Mouse (Mus musculus) hindbrain, embryonic 10.5 days (tissue): ENCODE measurements around the gene Osbpl11. TPM values are rescaled to one million over a fixed set of nuclear protein-coding genes. Genes with fewer than 3 reads are reported as not detected.

Experiments
- DNase-seq: peaks from one replicate; pipeline ENCODE4 v3.0.0-alpha.2; 2017; ENCODE audit warnings: low spot score
- H3K27ac ChIP-seq: fragments of 300-500 bp; sonication (generic); 2 replicates; pipeline ENCODE4 v1.5.1; 2016; ENCODE audit warnings: mild to moderate bottlenecking, moderate library complexity
- H3K27me3 ChIP-seq: fragments of 300-500 bp; sonication (generic); 2 replicates; pipeline ENCODE4 v1.6.1; 2016; ENCODE audit warnings: mild to moderate bottlenecking; ENCODE audit not compliant: poor library complexity, insufficient read depth, severe bottlenecking
- H3K36me3 ChIP-seq: fragments of 300-500 bp; sonication (generic); 2 replicates; pipeline ENCODE4 v1.6.1; 2016; ENCODE audit warnings: mild to moderate bottlenecking, moderate library complexity
- H3K4me1 ChIP-seq: fragments of 300-500 bp; sonication (generic); replicated peaks from 2 replicates; pipeline ENCODE4 v1.6.1; 2016; ENCODE audit warnings: mild to moderate bottlenecking
- H3K4me3 ChIP-seq: fragments of 300-500 bp; sonication (generic); 2 replicates; pipeline ENCODE4 v1.5.1; 2016; ENCODE audit warnings: mild to moderate bottlenecking, moderate library complexity
- H3K9me3 ChIP-seq: fragments of 300-500 bp; sonication (generic); 2 replicates; pipeline ENCODE4 v1.6.1; 2016; ENCODE audit warnings: mild to moderate bottlenecking, moderate library complexity
- WGBS: fragments of 180-500 bp; shearing (Covaris S2); methylation state at CpG from one replicate; pipeline ENCODE4 v1.1.7; 2016; 5-methylcytosine and 5-hydroxymethylcytosine counted together
- polyA plus RNA-seq: library from polyadenylated mRNA; unstranded; fragments of >200 nt; fragmentation: Nextera tagmentation; extraction: Ambion mirVana; gene quantifications from 2 replicates; pipeline ENCODE4 v1.2.1, GENCODE M21; 2016

Gene Osbpl11
- polyA plus RNA-seq, 1 experiment from 2014 or later: 23.2 TPM

DNA sequence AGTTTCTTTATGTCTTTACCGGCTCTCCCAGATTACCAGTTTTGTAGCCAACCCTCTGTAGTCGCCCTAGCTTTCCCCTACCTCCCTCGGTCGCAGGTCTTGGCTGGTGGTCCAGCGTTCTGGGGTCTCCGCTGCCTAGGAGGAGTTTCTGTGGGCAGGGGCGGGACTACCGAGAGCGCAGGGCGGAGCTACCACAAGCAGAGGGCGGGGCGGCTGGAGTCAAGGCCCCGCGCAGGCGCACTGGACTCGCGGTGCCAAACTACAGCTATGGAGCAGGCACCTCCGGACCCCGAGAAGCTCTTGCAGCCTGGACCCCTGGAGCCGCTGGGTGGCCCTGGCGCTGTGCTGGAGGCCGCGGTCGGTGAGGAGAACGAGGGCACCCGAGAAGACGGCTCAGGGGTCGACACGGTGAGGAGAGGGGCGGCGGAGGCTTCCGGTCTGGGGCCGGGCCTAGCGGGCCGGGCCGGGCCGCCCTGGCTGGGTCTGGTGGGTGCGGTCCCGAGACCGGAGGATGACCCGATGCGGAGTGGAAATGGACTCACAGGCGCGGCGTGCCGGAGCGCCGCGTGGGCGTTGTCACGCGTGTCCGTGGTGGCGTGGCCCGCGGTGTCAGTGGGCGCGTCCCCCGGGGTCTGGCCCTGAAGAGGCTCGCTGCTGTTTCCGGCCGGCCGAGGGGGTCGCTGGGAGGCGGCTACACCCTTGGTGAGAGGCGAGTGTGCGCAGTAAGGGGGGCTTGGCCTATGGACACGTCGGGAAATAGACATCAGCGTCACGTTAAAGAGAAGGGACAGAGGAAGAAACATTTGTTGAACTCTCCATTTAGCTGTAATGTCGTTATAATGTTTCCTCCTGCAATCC is 66.6 kb downstream of the Osbpl11 start, which contains the start of gene Snx4:
Gene Snx4 (plus strand): TSS at position 249 of the 858 bp plus-strand sequence.
- peak within 1 kb of the TSS; percentile 95 for H3K27ac ChIP-seq
- H3K4me3 ChIP-seq: peak within 1 kb of the TSS; percentile 99
- peaks cover 17% of the 10 kb centered on the region for H3K36me3 ChIP-seq

GRCm38 (mm10) chr16:33255601-33256000 is 70.7 kb downstream of the Osbpl11 start:
- Histone ChIP-seq H3K27me3 (no peaks in the 10 kb centered on the region), H3K4me1 (peaks cover 13% of the 10 kb centered on the region), H3K9me3 (no peaks in the 10 kb centered on the region), H3K27ac (no peak overlapping the region), H3K4me3 (no peak overlapping the region), H3K36me3 (peaks cover 13% of the 10 kb centered on the region)
- no peak for DNase-seq
- WGBS: 88% methylated on average over 7 of the region's 7 CpGs

More for the DNA sequence above, 66.6 kb downstream of the Osbpl11 start, which contains the start of gene Snx4:
- Histone ChIP-seq H3K4me1 (peaks cover 16% of the 10 kb centered on the region), H3K27me3 (no peaks in the 10 kb centered on the region), H3K9me3 (no peaks in the 10 kb centered on the region)
- peak; percentile 95 for DNase-seq
- under 1% methylated on average over 72 of the region's 72 CpGs for WGBS

DNA sequence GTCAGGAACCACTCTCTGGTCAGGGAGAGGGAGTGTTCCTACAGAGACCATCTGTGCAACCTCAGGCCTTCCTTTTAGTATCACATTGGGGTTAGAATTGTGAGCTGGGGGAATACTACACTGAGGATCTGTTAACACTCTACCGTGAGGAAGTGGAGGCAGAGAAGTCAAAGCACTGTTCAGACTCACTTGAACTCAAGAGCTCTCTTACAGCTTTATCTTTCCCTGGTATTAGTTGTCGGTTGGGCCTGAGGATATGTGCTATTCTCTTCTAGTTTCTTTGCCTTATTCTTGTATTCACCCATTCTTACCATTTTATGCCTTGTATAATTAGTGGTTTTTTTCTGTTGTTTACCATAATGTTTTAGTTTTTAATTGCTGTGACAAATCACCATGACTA is 73.7 kb downstream of the Osbpl11 start:
- no peak overlapping the region for H3K4me3 ChIP-seq
- 94% methylated on average over 2 of the region's 2 CpGs for WGBS
- peaks cover 10% of the 10 kb centered on the region for H3K36me3 ChIP-seq
- no peak overlapping the region for H3K27ac ChIP-seq
- H3K4me1 ChIP-seq: no peaks in the 10 kb centered on the region
- DNase-seq: no peak
- H3K27me3 ChIP-seq: no peaks in the 10 kb centered on the region
- H3K9me3 ChIP-seq: no peaks in the 10 kb centered on the region

- Histone ChIP-seq H3K9me3 (no peaks in the 10 kb centered on the region), H3K36me3 (peaks cover 22% of the 10 kb centered on the region), H3K27me3 (no peaks in the 10 kb centered on the region), H3K4me3 (no peak overlapping the region), H3K4me1 (no peaks in the 10 kb centered on the region), H3K27ac (no peak overlapping the region)
- no peak for DNase-seq
- WGBS: 87% methylated on average over 3 of the region's 3 CpGs
These were observed 75.0 kb downstream of the Osbpl11 start for GRCm38 (mm10) chr16:33259824-33260223.

DNA sequence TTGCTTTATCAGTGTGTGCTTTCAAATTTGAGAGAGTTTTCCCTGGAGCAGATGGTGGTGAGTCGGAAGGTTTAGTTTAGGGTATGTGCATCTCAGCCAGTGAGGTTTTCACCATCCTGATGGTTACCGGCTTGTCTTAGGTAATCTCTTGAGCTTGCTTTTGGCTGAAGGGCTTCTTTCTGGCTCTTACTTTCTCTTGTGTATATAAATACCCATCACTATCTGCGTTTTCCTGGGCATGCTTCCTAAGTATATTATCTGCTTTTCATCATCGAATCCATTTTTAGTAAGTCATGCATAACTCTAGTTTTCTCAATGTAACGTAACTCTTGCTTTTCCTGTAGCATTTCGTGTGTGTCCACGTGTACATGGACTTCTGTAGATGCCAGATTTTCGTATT is 76.0 kb downstream of the Osbpl11 start:
- 92% methylated on average over 8 of the region's 8 CpGs for WGBS
- Histone ChIP-seq H3K9me3 (no peaks in the 10 kb centered on the region), H3K4me3 (no peak overlapping the region), H3K27ac (no peak overlapping the region), H3K27me3 (no peaks in the 10 kb centered on the region), H3K36me3 (peaks cover 32% of the 10 kb centered on the region), H3K4me1 (no peaks in the 10 kb centered on the region)
- DNase-seq: no peak

DNA sequence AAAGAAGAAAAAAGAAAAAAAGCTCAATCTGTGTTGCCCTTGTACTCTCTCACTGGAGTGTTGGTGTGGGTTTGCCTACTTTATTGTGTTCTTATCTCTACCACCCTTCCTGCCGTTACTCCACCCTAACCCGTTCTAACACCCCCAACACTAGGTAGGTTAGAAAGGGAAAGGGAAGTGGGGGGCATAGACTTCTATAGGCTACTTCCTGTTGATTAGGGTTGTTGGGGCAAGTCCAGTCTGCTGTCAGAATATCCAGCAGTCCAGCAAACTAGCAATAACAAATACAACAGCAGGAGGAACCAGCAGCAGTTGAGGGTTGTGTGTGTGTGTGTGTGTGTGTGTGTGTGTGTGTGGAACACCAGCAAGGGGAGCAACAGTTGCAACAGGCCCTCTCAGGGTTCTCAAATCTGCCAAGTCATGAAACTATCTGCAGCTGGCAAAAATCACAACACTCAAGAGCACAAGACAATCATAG is 76.8 kb downstream of the Osbpl11 start:
- no peaks in the 10 kb centered on the region for H3K4me1 ChIP-seq
- H3K36me3 ChIP-seq: peaks cover 40% of the 10 kb centered on the region
- H3K27ac ChIP-seq: no peak overlapping the region
- no peak overlapping the region for H3K4me3 ChIP-seq
- DNase-seq: no peak
- H3K27me3 ChIP-seq: no peaks in the 10 kb centered on the region
- WGBS: 89% methylated on average over 2 of the region's 2 CpGs
- no peaks in the 10 kb centered on the region for H3K9me3 ChIP-seq

DNA sequence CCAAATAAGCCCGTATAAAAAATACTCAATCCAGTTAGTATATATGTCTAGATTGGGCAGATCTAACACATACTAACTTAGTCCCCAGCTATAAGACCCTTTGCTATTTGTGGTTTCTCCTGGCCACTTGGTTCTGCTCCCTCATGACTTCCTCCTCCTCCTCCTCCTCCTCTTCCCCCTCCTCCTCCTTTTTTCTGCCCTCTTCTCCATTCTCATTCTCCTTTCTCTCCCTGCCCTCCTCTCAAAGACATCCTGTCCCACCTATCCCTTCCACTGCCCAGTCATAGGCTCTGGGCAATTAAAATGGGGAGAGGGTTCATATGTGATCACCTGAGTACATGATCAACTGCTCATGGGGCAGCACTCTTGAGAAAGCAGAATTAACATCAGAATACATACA is 77.2 kb downstream of the Osbpl11 start:
- Histone ChIP-seq H3K9me3 (no peaks in the 10 kb centered on the region), H3K36me3 (peaks cover 45% of the 10 kb centered on the region), H3K27ac (no peak overlapping the region), H3K27me3 (no peaks in the 10 kb centered on the region), H3K4me1 (no peaks in the 10 kb centered on the region), H3K4me3 (no peak overlapping the region)
- no peak for DNase-seq
- WGBS: 95% methylated on average over 1 of the region's 1 CpGs

DNA sequence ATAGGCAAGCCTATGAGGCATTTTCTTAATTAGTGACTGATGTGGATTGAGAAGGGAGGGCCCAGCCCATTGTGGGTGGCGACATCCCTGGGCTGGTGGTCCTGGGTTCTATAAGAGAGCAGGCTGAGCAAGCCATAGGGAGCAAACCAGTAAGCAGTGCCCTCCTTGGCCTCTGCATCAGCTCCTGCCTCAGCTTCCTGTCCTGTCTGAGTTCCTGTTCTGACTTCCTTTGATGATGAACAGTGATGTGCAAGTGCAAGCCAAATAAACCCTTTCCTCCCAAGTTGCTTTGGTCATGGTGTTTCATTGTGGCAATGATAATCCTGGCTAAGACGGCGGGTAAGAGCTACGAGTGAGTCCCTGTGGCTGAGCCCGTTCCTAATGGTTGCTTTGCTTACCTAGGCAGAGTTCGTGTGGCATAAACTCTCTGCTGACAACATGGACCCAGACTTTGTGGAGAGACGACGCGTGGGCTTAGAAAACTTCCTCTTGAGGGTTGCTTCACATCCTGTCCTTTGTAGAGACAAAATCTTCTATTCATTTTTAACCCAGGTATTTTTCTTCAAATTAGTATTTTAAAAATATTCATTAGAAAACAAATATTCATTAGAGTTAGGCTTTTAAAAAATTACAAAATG is 82.9 kb downstream of the Osbpl11 start:
- peaks cover 89% of the 10 kb centered on the region for H3K36me3 ChIP-seq
- 90% methylated on average over 9 of the region's 9 CpGs for WGBS
- no peak for DNase-seq

GRCm38 (mm10) chr16:33271824-33272223 is 87.0 kb downstream of the Osbpl11 start:
- no peak overlapping the region for H3K4me3 ChIP-seq
- H3K4me1 ChIP-seq: no peaks in the 10 kb centered on the region
- H3K27ac ChIP-seq: no peak overlapping the region
- 91% methylated on average over 4 of the region's 4 CpGs for WGBS
- H3K27me3 ChIP-seq: no peaks in the 10 kb centered on the region
- peaks cover 84% of the 10 kb centered on the region for H3K36me3 ChIP-seq
- no peaks in the 10 kb centered on the region for H3K9me3 ChIP-seq
- no peak for DNase-seq

More for the DNA sequence above, 82.9 kb downstream of the Osbpl11 start:
- Histone ChIP-seq H3K9me3 (no peaks in the 10 kb centered on the region), H3K4me1 (no peaks in the 10 kb centered on the region), H3K4me3 (no peak overlapping the region), H3K27ac (no peak overlapping the region), H3K27me3 (no peaks in the 10 kb centered on the region)

- H3K4me3 ChIP-seq: no peak overlapping the region
- no peak for DNase-seq
- H3K27me3 ChIP-seq: no peaks in the 10 kb centered on the region
- WGBS: 91% methylated on average over 1 of the region's 1 CpGs
- H3K9me3 ChIP-seq: no peaks in the 10 kb centered on the region
- peaks cover 90% of the 10 kb centered on the region for H3K36me3 ChIP-seq
- no peak overlapping the region for H3K27ac ChIP-seq
- H3K4me1 ChIP-seq: no peaks in the 10 kb centered on the region
These were observed 98.2 kb downstream of the Osbpl11 start for GRCm38 (mm10) chr16:33283079-33283478.

DNA sequence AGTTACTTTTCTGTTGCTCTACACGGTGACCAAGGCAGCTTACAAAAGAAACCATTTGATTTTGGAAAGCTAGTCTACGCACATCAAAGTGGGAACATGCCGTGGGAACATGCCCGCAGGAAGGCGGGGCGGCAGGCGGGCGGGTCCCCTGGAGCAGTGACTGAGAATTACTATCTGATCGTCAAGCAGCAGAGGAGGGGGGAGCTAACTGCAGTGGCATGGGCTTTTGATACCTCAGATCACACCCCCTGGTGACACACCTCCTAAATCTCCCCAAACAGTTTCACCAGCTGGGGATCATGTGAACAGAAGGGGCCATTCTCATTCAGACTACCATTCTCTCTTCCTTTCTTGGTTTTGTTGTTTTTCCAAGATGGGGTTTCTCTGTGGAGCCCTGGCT is 103.7 kb downstream of the Osbpl11 start:
- Histone ChIP-seq H3K9me3 (peaks cover 16% of the 10 kb centered on the region), H3K27me3 (no peaks in the 10 kb centered on the region), H3K36me3 (peaks cover 95% of the 10 kb centered on the region), H3K27ac (no peak overlapping the region), H3K4me1 (no peaks in the 10 kb centered on the region), H3K4me3 (no peak overlapping the region)
- 88% methylated on average over 9 of the region's 9 CpGs for WGBS
- DNase-seq: no peak

DNA sequence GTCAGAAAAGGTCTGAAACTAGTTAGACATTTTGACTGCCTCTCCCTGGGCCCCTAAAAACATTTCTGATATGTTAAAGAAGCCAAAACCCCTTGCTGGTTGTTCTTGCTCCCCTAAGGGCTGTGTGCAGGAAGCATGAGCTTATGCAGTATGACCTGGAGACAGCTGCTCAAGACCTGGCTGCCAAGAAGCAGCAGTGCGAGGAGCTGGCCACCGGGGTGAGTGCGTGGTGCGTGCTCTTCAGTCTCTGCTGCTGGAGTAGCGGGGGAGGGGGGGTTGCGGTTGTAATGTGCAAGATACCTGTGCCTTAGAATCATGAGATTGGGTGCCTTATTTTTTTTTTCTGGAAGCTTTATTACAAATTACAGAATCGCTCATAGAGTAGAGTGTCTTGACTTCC is 105.1 kb downstream of the Osbpl11 start:
- Histone ChIP-seq H3K9me3 (peaks cover 16% of the 10 kb centered on the region), H3K4me1 (no peaks in the 10 kb centered on the region), H3K27ac (no peak overlapping the region), H3K4me3 (no peak overlapping the region), H3K36me3 (peaks cover 100% of the 10 kb centered on the region), H3K27me3 (no peaks in the 10 kb centered on the region)
- no peak for DNase-seq
- 94% methylated on average over 7 of the region's 7 CpGs for WGBS

DNA sequence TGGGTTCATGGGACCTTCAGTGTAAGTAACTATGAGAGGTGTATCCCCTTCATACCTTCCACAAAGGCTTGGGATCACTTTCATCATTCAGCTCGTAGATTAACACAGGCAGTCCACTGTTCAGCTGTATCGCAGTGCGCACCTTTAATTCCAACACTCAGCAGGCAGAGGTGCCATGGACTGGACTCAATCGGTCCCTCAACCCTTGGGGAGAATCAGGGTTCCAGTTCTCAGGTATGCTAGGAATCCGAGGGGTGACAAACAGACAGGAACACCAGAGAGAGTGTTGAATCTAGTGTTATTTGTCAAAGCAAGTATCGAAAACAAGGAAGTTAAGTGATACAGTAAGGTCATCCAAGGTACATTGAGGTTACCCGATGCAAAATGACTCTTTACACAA is 107.4 kb downstream of the Osbpl11 start:
- no peak for DNase-seq
- H3K4me3 ChIP-seq: no peak overlapping the region
- H3K4me1 ChIP-seq: no peaks in the 10 kb centered on the region
- H3K27me3 ChIP-seq: no peaks in the 10 kb centered on the region
- 95% methylated on average over 7 of the region's 7 CpGs for WGBS
- peaks cover 100% of the 10 kb centered on the region for H3K36me3 ChIP-seq
- H3K9me3 ChIP-seq: peaks cover 16% of the 10 kb centered on the region
- no peak overlapping the region for H3K27ac ChIP-seq
